Mouse (Mus musculus) adipose tissue, adult 10 weeks (tissue): Measurements from ENCODE around the gene Tnrc6a. TPM values are rescaled to one million over a fixed set of nuclear protein-coding genes. Genes with fewer than 3 reads are reported as not detected.

Experiments used
- polyA plus RNA-seq: library from polyadenylated mRNA; stranded (reverse); fragments of 350-450 nt; fragmentation: Illumina TruSeq; extraction: RNeasy Lipid Tissue Mini Kit (QIAGEN cat#74804); gene quantifications from one replicate; pipeline ENCODE4 v1.2.3, GENCODE M21; 2014; ENCODE audit warnings: low read depth, low replicate concordance

Gene Tnrc6a
- 37.0 TPM for polyA plus RNA-seq

DNA sequence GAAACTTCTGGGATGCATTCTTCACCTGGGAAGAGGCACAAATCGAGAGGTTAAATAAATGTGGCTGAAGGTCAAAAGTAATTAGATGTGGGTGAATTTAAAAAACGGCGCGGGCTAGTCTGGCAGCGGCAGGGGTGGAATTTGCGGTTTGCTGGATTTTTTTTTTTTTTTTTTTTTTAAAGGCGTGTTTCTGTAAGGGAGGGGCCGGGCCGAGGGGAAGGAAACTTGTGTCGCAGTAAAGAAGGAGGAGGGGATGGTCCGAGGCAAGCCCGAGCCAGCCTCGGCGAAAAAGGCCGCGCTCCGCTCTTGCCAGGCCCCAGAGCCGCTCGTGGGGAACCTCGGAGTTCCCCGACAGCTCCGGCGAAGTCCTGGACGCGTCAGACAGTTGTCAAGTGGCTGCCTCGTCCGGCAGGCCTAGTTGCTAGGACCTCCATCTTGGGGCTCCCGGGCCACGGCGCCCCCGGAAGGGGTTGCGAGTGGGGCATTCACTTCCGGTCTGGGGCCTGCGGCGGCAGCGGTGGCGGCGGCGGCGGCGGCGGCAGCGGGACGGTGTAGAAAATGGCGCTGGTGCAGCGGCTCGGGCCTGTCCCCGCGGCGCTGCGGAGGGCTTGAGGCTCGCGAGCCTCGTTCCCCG lies at the start of gene Tnrc6a:
Gene Tnrc6a (plus strand): TSS at position 221 of the 634 bp plus-strand sequence.

DNA sequence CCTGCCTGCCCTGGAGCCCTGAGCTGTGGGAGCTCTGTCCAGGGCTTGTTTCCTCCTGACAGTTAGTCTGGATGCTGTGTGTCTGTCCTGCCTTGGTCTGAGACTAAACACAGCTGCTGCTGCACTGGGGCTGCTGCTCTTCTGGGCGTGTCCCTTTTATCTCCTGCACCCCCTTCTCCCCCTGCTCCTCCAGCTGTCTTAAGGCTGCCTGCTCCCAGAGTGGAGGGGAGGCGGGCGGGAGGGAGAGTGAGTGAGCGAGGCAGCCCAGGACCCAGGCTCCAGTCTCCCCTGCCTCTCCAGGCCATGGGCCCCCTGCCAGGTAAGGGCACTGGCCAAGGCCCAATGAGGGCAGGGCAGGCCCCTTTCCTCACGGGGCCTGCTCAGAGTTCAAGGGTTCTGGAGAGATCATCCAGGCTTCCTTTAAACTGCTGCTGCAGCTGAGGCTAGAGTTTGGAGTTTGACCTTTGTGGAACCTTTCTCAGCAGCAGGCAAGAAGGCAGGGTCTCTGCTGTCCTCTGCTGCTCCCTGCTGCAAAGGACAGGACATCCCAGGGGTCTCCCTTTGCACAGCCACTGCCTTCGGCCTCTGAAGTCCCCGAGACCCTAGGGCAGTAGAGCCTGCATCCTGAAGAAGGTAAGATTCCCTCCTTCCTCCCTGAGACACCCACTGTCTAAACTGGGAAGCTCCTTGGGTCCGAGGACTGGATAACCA lies 90.8 kb downstream of the Tnrc6a start, which contains the start of gene Slc5a11:
Gene Slc5a11 (plus strand): TSS at position 416 of the 711 bp plus-strand sequence.

Other genes starting within 250 kb of the Tnrc6a start
- 46.5 TPM for gene Rbbp6, start 158.2 kb upstream of the Tnrc6a start, polyA plus RNA-seq
- not detected for gene Slc5a11, start 90.9 kb downstream of the Tnrc6a start, polyA plus RNA-seq
- 60.8 TPM for gene Lcmt1, start 245.9 kb downstream of the Tnrc6a start, polyA plus RNA-seq
- gene Arhgap17, start 246.0 kb downstream of the Tnrc6a start, polyA plus RNA-seq: 38.7 TPM